Mouse (Mus musculus) kidney, embryonic 16.5 days (tissue): Measurements from ENCODE around the gene Cdk12. TPM values are rescaled to one million over a fixed set of nuclear protein-coding genes. Genes with fewer than 3 reads are reported as not detected.
A peak's percentile ranks its signal among the peaks of the same experiment; 100 is the strongest.

ENCODE experiments used
- ATAC-seq: fragments of 200-750 bp; cut with Nextera tagmentation; 2 replicates; pipeline ENCODE4 v1.8.0; 2017; ENCODE audit warnings: moderate TSS enrichment; ENCODE audit not compliant: low FRiP score, low TSS enrichment
- H3K27ac ChIP-seq: fragments of 300-500 bp; sonication (generic); 2 replicates; pipeline ENCODE4 v1.5.1; 2014; ENCODE audit warnings: low read length
- H3K27me3 ChIP-seq: fragments of 300-500 bp; sonication (generic); 2 replicates; pipeline ENCODE4 v1.6.1; 2014; ENCODE audit warnings: low read length, control low read depth, mixed read lengths; ENCODE audit not compliant: insufficient read depth
- H3K36me3 ChIP-seq: fragments of 300-500 bp; sonication (generic); 2 replicates; pipeline ENCODE4 v1.6.1; 2014; ENCODE audit warnings: low read length, control low read depth, mixed read lengths; ENCODE audit not compliant: insufficient read depth
- H3K4me1 ChIP-seq: fragments of 300-500 bp; sonication (generic); 2 replicates; pipeline ENCODE4 v1.6.1; 2014; ENCODE audit warnings: low read length, control low read depth, mixed read lengths; ENCODE audit not compliant: insufficient read depth
- H3K4me2 ChIP-seq: fragments of 300-500 bp; sonication (generic); replicated peaks from 2 replicates; pipeline ENCODE4 v1.6.1; 2014; ENCODE audit warnings: low read depth, low read length
- H3K4me3 ChIP-seq: fragments of 300-500 bp; sonication (generic); 2 replicates; pipeline ENCODE4 v1.5.1; 2014; ENCODE audit warnings: mild to moderate bottlenecking, low read length
- H3K9ac ChIP-seq: fragments of 300-500 bp; sonication (generic); replicated peaks from 2 replicates; pipeline ENCODE4 v1.6.1; 2014; ENCODE audit warnings: low read length
- H3K9me3 ChIP-seq: fragments of 300-500 bp; sonication (generic); 2 replicates; pipeline ENCODE4 v1.6.1; 2016; ENCODE audit warnings: low read length, control low read depth
- WGBS: fragments of 180-500 bp; shearing (Covaris S2); extraction: QIAGEN DNeasy Blood & Tissue Kit; methylation state at CpG from one replicate; pipeline ENCODE4 v1.1.7; 2014; 5-methylcytosine and 5-hydroxymethylcytosine counted together
- microRNA-seq: library from miRNA; unstranded; fragments of <30 nt; microRNA quantifications from one replicate; pipeline ENCODE4, GENCODE M21; 2016
- polyA plus RNA-seq: library from polyadenylated mRNA; unstranded; fragments of >200 nt; fragmentation: Nextera tagmentation; extraction: Ambion mirVana; gene quantifications from 2 replicates; pipeline ENCODE4 v1.2.1, GENCODE M21; 2015

The Cdk12 gene
- polyA plus RNA-seq, 1 experiment from 2014 or later: 9.2 TPM

DNA sequence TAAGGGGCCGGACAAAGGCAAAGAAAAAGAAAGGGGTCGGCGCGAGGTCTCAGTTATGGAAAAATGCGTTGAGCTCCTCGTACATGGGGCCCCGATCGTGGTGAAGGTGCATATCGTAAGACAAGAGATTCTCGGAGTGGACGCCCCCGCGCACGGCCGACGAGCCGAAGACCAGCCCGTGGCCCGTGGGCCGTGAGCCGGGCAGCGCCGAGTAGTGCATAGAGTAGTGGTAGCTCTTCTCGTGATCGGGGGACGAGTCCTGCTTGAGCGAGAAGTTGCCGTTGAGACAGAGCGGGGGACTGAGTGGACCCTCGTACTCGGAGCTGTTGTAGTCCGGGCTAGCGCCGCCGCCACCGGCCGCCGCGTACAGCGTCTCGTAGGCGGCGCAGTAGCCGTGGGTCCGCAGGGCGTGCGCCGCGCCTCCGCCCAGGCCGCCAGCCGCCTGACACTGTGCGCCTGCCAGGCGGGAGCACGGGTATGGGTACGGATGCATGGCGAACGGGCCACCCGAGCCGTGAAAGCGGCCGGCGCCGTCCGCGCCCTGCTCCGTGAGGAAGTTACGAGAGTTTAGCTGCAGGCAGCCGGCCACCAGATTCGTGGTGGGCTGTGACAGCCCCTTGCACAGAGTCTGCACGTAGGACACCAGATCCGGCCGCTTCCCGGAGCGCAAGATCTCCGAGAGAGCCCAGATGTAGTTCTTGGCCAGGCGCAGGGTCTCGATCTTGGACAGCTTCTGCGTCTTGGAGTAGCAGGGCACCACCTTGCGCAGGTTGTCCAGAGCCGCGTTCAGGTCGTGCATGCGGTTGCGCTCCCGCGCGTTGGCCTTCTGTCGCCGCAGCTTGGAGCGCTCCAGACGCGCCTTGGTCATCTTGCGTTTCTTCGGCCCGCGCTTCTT, 124.5 kb downstream of the Cdk12 start:
- H3K4me2 ChIP-seq: peak overlapping the region; percentile 40
- no peak for ATAC-seq
- no peaks in the 10 kb centered on the region for H3K36me3 ChIP-seq
- H3K4me1 ChIP-seq: peaks cover 18% of the 10 kb centered on the region
- peak overlapping the region; percentile 18 for H3K4me3 ChIP-seq
- no peaks in the 10 kb centered on the region for H3K9me3 ChIP-seq
- no peak overlapping the region for H3K9ac ChIP-seq
- under 1% methylated on average over 97 of the region's 97 CpGs for WGBS
- peaks cover 100% of the 10 kb centered on the region for H3K27me3 ChIP-seq
- no peak overlapping the region for H3K27ac ChIP-seq

DNA sequence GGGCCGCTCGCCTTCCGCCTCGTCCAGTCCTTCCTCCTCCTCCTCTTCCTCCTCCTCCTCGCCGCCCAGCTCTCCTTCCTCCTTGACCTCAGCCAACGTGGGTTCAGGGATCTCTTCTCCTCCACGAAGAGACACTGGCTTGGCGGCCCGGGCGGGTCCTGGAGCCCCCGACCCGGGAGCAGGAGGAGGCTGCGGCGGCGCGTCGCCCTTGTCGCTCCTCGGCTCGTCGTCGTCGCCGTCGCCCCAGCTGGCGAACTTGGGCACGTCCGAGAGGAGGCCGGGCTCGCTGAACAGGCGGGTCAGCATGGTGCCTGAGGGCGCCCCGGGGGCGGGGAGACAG, 125.1 kb downstream of the Cdk12 start:
- Histone ChIP-seq H3K27me3 (peaks cover 100% of the 10 kb centered on the region), H3K4me3 (peak overlapping the region; percentile 18), H3K4me1 (peaks cover 18% of the 10 kb centered on the region), H3K9me3 (no peaks in the 10 kb centered on the region), H3K27ac (no peak overlapping the region), H3K9ac (no peak overlapping the region), H3K4me2 (peak overlapping the region; percentile 40), H3K36me3 (no peaks in the 10 kb centered on the region)
- no peak for ATAC-seq
- under 1% methylated on average over 32 of the region's 35 CpGs for WGBS

Small RNA genes lying within 50 kb of the gene (microRNA-seq; reads per million reads assigned to microRNA genes)
- gene Gm27399 (not detected), gene Mir5119 (not detected)

Other genes starting within 250 kb of the Cdk12 start
- gene Plxdc1, start 216.6 kb upstream of the Cdk12 start, polyA plus RNA-seq: 1.8 and 2.3 TPM in 2 replicates
- 7.3 and 7.4 TPM in 2 replicates for gene Arl5c, start 206.9 kb upstream of the Cdk12 start, polyA plus RNA-seq
- gene Cacnb1, start 180.0 kb upstream of the Cdk12 start, polyA plus RNA-seq: 12.8 TPM in 2 replicates
- 950 and 1,086 TPM in 2 replicates for gene Rpl19, start 176.3 kb upstream of the Cdk12 start, polyA plus RNA-seq
- 3.3 and 4.0 TPM in 2 replicates for gene Stac2, start 149.6 kb upstream of the Cdk12 start, polyA plus RNA-seq
- 20.0 and 21.0 TPM in 2 replicates for gene Fbxl20, start 52.7 kb upstream of the Cdk12 start, polyA plus RNA-seq
- 64.6 and 67.9 TPM in 2 replicates for gene Med1, start 9.8 kb upstream of the Cdk12 start, polyA plus RNA-seq
- not detected in 2 replicates for gene Neurod2, start 126.6 kb downstream of the Cdk12 start, polyA plus RNA-seq
- gene Ppp1r1b, start 145.3 kb downstream of the Cdk12 start, polyA plus RNA-seq: 5.4 and 5.8 TPM in 2 replicates
- gene Stard3, start 155.3 kb downstream of the Cdk12 start, polyA plus RNA-seq: 62.0 and 62.4 TPM in 2 replicates
- 2.4 and 2.7 TPM in 2 replicates for gene Tcap, start 180.8 kb downstream of the Cdk12 start, polyA plus RNA-seq
- 2.5 and 2.8 TPM in 2 replicates for gene Pnmt, start 183.4 kb downstream of the Cdk12 start, polyA plus RNA-seq
- 17.6 and 22.3 TPM in 2 replicates for gene Pgap3, start 197.4 kb downstream of the Cdk12 start, polyA plus RNA-seq
- gene Erbb2, start 209.4 kb downstream of the Cdk12 start, polyA plus RNA-seq: 54.9 and 57.7 TPM in 2 replicates
- gene Mien1, start 235.9 kb downstream of the Cdk12 start, polyA plus RNA-seq: 108 and 113 TPM in 2 replicates
- 86.2 and 87.7 TPM in 2 replicates for gene Grb7, start 243.3 kb downstream of the Cdk12 start, polyA plus RNA-seq